Mouse (Mus musculus): Measurements from ENCODE around the gene Vasp. TPM values are rescaled to one million over a fixed set of nuclear protein-coding genes. Genes with fewer than 3 reads are reported as not detected.

Gene Vasp
- polyA plus RNA-seq, 1 experiment: 161 TPM

GRCm38 (mm10) chr7:19309884-19310641 lies 38.4 kb upstream of the Vasp start, which contains the start of gene Fosb:
TSS of gene Fosb (minus strand) at chr7:19310051.
- H3K27ac ChIP-seq (ENCODE audit: insufficient read depth, low read length): no peak within 1 kb of the TSS
- H3K4me1 ChIP-seq (ENCODE audit: control insufficient read depth, insufficient read depth, low read length): no peaks in the 10 kb centered on the region
- peak; percentile 71 for TF ChIP-seq POLR2A (IDR thresholded peaks at IDR 0.05; ENCODE audit: low read depth, low read length)
- no peak for TF ChIP-seq CTCF (IDR thresholded peaks at IDR 0.05; ENCODE audit: borderline replicate concordance, insufficient read depth, low read length)
- peak within 1 kb of the TSS; percentile 85 for H3K4me3 ChIP-seq (ENCODE audit: insufficient read depth, low read length)

DNA sequence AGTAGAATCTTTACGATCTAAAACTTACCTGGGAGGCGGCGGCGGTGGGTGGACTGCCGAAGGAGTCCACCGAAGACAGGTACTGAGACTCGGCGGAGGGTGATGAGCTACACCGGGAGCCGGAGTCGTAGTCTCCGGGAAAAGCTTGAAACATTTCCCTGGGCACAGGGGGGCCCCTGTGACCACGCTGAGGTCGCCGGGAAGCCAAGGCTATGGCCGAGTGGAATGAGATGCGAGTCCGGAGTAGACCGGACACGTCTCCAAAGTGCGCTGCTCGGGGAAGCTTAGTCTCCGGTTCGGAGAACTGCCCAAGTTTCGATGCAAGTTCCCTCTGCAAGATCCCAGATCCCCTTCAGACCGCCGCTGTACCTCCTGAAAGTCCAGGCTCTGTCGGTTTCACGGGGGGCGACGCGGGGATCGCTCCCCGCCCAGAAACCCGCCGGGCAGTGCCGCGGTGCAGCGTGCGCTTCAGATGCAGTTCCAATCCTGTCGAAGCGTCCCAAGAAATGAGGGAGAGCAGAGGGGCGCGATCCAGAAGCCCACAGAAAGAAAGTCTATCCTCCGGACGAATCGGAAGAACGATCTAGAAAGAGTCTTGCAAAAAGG lies 37.8 kb upstream of the Vasp start:
- TF ChIP-seq POLR2A (IDR thresholded peaks at IDR 0.05; ENCODE audit: low read depth, low read length): no peak
- TF ChIP-seq CTCF (IDR thresholded peaks at IDR 0.05; ENCODE audit: borderline replicate concordance, insufficient read depth, low read length): no peak
- Histone ChIP-seq H3K27ac (ENCODE audit: insufficient read depth, low read length) (no peak overlapping the region), H3K4me3 (ENCODE audit: insufficient read depth, low read length) (peak overlapping the region; percentile 85), H3K4me1 (ENCODE audit: control insufficient read depth, insufficient read depth, low read length) (no peaks in the 10 kb centered on the region)

DNA sequence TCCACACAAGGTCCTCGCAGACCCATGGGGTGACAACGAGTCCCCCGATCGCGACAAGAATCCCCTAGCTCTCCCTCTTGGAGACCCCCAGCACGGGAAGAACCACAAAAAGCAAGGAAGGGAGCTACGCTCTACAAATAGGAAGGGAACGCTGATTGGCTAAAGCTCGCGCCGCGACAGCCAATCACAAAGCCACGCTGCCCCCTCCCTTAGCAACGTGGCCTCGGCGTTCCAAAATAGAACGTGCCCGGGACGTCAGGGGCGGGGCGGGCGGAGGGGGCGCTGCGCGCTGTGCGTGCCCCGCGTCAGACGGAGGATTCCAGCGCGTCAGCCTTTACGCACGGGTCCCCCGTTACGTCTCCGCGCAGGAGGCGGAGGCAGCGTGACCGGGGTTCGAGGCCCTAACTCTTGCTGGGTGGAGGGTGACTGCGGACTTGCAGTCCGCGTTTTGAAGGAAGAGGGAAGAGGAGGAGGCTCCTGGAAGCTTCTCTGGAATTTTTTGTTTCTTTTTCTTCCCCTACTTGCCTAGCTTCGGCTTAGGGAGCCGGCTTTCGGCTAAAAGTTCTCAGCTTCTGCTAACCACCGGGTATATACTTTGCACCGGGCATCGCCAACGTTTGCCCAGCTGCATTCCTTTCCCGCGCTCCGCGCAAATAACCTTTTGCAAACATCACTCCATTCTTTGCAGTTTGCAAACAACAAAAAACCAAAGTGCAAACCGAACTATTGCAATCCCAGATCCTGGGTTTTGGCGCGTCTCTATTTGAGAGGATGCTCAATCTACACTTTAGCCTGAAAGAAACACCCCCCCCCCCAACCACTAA lies 37.0 kb upstream of the Vasp start:
- Histone ChIP-seq H3K27ac (ENCODE audit: insufficient read depth, low read length) (peak overlapping the region; percentile 39; the same call in 1 of the 2 replicates), H3K4me1 (ENCODE audit: control insufficient read depth, insufficient read depth, low read length) (no peaks in the 10 kb centered on the region), H3K4me3 (ENCODE audit: insufficient read depth, low read length) (peak overlapping the region; percentile 85)
- peak; percentile 48 for TF ChIP-seq POLR2A (IDR thresholded peaks at IDR 0.05; ENCODE audit: low read depth, low read length)
- TF ChIP-seq CTCF (IDR thresholded peaks at IDR 0.05; ENCODE audit: borderline replicate concordance, insufficient read depth, low read length): no peak

DNA sequence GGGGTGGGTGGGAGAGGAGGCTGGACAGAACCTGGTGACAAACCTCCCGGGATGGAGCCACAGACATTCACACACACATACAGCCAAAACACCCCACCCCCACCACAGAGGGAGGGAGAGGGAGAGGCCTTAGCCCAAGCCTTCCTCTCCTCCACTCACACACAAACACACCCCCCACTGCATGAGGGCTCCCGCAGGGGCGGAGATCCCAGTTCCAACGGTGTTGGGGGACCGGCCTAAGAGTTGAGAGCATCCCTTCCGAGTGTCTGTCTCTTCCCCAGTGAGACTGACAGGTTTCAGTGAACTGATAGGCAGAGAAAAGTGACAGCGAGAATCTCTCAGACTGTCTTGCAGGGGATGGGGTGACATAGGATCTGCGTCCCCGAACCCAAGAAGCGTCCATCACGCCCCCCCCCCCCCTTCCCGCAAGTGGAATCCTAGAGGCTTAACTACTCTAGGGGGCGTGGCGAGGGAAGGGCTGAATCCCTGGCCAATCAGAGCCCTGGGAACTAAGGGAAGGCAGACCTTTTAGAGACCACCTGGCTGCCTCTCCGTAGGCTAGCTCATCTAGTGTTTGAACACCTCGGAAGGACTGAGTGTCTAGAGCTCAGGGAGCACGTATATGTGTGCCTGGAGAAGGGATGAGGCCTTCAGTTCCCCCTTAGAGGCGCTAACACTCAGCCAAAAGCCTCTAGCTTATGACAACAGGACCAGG lies 36.3 kb upstream of the Vasp start:
- Histone ChIP-seq H3K27ac (ENCODE audit: insufficient read depth, low read length) (peak overlapping the region; percentile 39; the same call in 1 of the 2 replicates), H3K4me3 (ENCODE audit: insufficient read depth, low read length) (peak overlapping the region; percentile 75), H3K4me1 (ENCODE audit: control insufficient read depth, insufficient read depth, low read length) (no peaks in the 10 kb centered on the region)
- TF ChIP-seq CTCF (IDR thresholded peaks at IDR 0.05; ENCODE audit: borderline replicate concordance, insufficient read depth, low read length) (no peak), POLR2A (IDR thresholded peaks at IDR 0.05; ENCODE audit: low read depth, low read length) (peak; percentile 57)

DNA sequence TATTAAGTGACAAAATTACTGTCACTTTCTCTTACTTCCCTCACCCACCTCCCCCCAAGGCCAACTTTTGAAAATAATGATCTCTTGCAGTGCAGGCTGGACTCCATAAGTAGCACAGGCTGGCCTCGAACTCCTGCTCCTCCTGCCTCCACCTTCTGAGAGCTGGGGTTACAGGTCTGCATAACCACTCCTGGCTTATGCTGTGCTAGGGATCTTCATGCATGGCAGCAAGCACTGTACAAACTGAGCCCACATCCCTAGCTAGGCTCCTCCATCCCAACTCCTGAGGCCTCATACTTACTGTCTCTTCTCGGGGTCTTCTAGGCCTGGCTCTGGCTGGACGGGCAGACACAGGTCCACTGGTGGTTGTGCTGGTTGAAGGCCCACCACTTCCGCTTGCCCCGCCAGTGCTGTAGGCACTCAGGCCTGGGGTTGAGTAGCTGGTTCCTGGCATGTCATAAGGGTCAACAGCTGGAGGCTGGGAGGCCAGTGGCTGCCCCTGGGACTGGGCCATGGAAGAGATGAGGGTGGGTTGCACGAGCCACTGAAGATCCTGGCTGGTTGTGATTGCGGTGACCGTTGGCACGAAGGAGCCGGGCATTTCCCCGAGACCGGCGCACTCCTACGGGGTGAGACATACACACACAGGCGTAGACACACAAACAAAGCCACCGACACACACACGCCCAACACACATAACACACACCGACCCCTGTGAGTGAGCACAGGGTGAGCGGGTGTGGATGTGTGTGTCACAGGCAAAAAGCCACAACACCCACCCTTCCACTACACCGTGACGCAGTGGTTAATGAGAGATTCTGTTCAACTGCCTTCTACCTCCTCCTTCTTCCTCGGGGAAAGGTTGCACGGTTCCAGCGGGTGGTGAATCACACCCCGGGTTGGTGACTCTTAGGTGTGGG lies 35.5 kb upstream of the Vasp start:
- H3K4me1 ChIP-seq (ENCODE audit: control insufficient read depth, insufficient read depth, low read length): no peaks in the 10 kb centered on the region
- TF ChIP-seq CTCF (IDR thresholded peaks at IDR 0.05; ENCODE audit: borderline replicate concordance, insufficient read depth, low read length): no peak
- no peak for TF ChIP-seq POLR2A (IDR thresholded peaks at IDR 0.05; ENCODE audit: low read depth, low read length)
- H3K4me3 ChIP-seq (ENCODE audit: insufficient read depth, low read length): no peak overlapping the region
- H3K27ac ChIP-seq (ENCODE audit: insufficient read depth, low read length): no peak overlapping the region

GRCm38 (mm10) chr7:19305796-19306765 lies 34.5 kb upstream of the Vasp start:
- no peaks in the 10 kb centered on the region for H3K4me1 ChIP-seq (ENCODE audit: control insufficient read depth, insufficient read depth, low read length)
- H3K4me3 ChIP-seq (ENCODE audit: insufficient read depth, low read length): no peak overlapping the region
- no peak overlapping the region for H3K27ac ChIP-seq (ENCODE audit: insufficient read depth, low read length)
- TF ChIP-seq CTCF (IDR thresholded peaks at IDR 0.05; ENCODE audit: borderline replicate concordance, insufficient read depth, low read length) (no peak), POLR2A (IDR thresholded peaks at IDR 0.05; ENCODE audit: low read depth, low read length) (no peak)

DNA sequence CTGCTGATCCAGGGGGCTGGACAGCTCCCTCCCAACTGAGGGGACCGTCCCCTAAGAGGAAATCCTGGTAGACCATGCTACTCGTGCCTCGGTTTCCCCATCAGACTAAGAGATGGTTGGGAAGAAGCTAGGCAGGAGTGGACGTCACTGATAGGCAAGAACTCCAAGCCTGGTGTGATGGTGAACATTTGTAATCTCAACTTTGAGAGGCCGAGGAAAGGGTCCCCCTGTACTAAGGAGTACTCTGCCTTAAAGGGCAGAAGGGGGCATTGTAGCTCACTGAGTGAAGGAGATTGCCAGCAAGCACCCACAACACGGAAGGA lies 33.8 kb upstream of the Vasp start:
- TF ChIP-seq CTCF (IDR thresholded peaks at IDR 0.05; ENCODE audit: borderline replicate concordance, insufficient read depth, low read length) (no peak), POLR2A (IDR thresholded peaks at IDR 0.05; ENCODE audit: low read depth, low read length) (no peak)
- Histone ChIP-seq H3K4me1 (ENCODE audit: control insufficient read depth, insufficient read depth, low read length) (no peaks in the 10 kb centered on the region), H3K4me3 (ENCODE audit: insufficient read depth, low read length) (no peak overlapping the region), H3K27ac (ENCODE audit: insufficient read depth, low read length) (no peak overlapping the region)
